Mouse (Mus musculus) liver, postnatal 0 days (tissue): Measurements from ENCODE around the gene Unc93a2.
"Not testable (repeated sequence)": the region's sequence is repeated elsewhere in the genome, so short reads cannot be mapped to it uniquely, and the experiment has no call there.

ENCODE experiments used
- CTCF ChIP-seq: sonication (generic); IDR thresholded peaks from 2 replicates; pipeline ENCODE4 v1.5.1; 2016; ENCODE audit warnings: antibody characterized with exemption, low read depth
- EP300 ChIP-seq: IDR thresholded peaks from 2 replicates; pipeline ENCODE4 v1.6.1; 2016; ENCODE audit warnings: antibody characterized with exemption, low read depth, mild to moderate bottlenecking

DNA sequence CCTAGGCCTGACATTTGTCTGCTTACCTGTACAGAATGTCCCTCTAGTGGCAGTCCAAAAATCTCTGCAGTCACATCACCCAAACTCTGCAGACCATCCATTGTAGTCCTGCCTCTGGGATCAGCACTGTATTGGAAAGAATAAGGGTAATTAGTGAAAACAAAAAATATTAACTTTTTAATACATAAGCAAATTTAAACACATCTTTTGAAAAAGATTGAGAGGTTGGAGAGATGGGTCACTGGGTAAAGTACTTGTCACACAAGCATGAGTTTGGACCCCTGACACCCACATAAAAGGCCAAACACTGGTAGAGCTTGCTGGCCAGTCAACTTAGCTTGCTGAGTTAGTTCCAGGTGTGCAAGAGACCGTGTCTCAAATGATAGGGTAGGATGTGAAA, 32.7 kb downstream of the Unc93a2 start, which contains the start of gene Ttll2:
- not testable (repeated sequence) for TF ChIP-seq CTCF, EP300
